Mouse (Mus musculus): ENCODE results near the gene Dpp8. TPM values are rescaled to one million over a fixed set of nuclear protein-coding genes. Genes with fewer than 3 reads are reported as not detected.
A peak's percentile ranks its signal among the peaks of the same experiment; 100 is the strongest.
"Not testable (repeated sequence)": the region's sequence is repeated elsewhere in the genome, so short reads cannot be mapped to it uniquely, and the experiment has no call there.

The Dpp8 gene
- polyA plus RNA-seq, 1 experiment from 2014 or later = 59.0 TPM

- Histone ChIP-seq H3K27me3 (peaks cover 18% of the 10 kb centered on the region), H3K9ac (replicated peaks) (no peak overlapping the region), H3K9me3 (no peaks in the 10 kb centered on the region), H3K4me1 (peaks cover 33% of the 10 kb centered on the region), H3K27ac (replicated peaks) (no peak overlapping the region), H3K4me3 (no peak overlapping the region), H3K4me2 (replicated peaks) (no peak overlapping the region), H3K36me3 (no peaks in the 10 kb centered on the region)
- ATAC-seq (ENCODE audit: low FRiP score, low read depth) = no peak
- WGBS = 90% methylated on average over 3 of the region's 3 CpGs
Measured at GRCm38 (mm10) chr9:65023447-65023846, 8.8 kb upstream of the Dpp8 start.

- Histone ChIP-seq H3K27ac (replicated peaks) (no peak overlapping the region), H3K4me3 (no peak overlapping the region), H3K36me3 (no peaks in the 10 kb centered on the region), H3K9me3 (no peaks in the 10 kb centered on the region), H3K27me3 (peaks cover 18% of the 10 kb centered on the region), H3K9ac (replicated peaks) (no peak overlapping the region), H3K4me1 (peaks cover 7% of the 10 kb centered on the region), H3K4me2 (replicated peaks) (no peak overlapping the region)
- ATAC-seq (ENCODE audit: low FRiP score, low read depth) = no peak
- 88% methylated on average over 7 of the region's 7 CpGs for whole genome bisulfite sequencing
Measured at GRCm38 (mm10) chr9:65027241-65027640, 5.0 kb upstream of the Dpp8 start.

GRCm38 (mm10) chr9:65028313-65028712 lies 3.9 kb upstream of the Dpp8 start:
- no peaks in the 10 kb centered on the region for H3K36me3 ChIP-seq
- H3K4me3 ChIP-seq = no peak overlapping the region
- WGBS = 87% methylated on average over 5 of the region's 5 CpGs
- peaks cover 10% of the 10 kb centered on the region for H3K27me3 ChIP-seq
- no peak for ATAC-seq (ENCODE audit: low FRiP score, low read depth)
- no peak overlapping the region for H3K27ac ChIP-seq (replicated peaks)
- peaks cover 8% of the 10 kb centered on the region for H3K4me1 ChIP-seq
- no peak overlapping the region for H3K4me2 ChIP-seq (replicated peaks)
- no peaks in the 10 kb centered on the region for H3K9me3 ChIP-seq
- no peak overlapping the region for H3K9ac ChIP-seq (replicated peaks)

- not testable (repeated sequence) for H3K4me2 ChIP-seq (replicated peaks); H3K4me3 ChIP-seq; H3K9ac ChIP-seq (replicated peaks); H3K36me3 ChIP-seq; H3K27me3 ChIP-seq; H3K27ac ChIP-seq (replicated peaks); ATAC-seq (ENCODE audit: low FRiP score, low read depth); H3K9me3 ChIP-seq
- peaks cover 14% of the 10 kb centered on the region for H3K4me1 ChIP-seq
- WGBS = 72% methylated on average over 5 of the region's 5 CpGs
Measured at GRCm38 (mm10) chr9:65031355-65031754, 859 bp upstream of the Dpp8 start.

- 36% methylated on average over 4 of the region's 4 CpGs for WGBS
- Histone ChIP-seq H3K27ac (replicated peaks) (no peak overlapping the region), H3K36me3 (peaks cover 6% of the 10 kb centered on the region; the same call in 1 of the 2 replicates), H3K4me1 (peaks cover 14% of the 10 kb centered on the region), H3K4me3 (peak overlapping the region; percentile 91), H3K4me2 (replicated peaks) (peak overlapping the region; percentile 17; the same call in 1 of the 2 replicates), H3K9me3 (no peaks in the 10 kb centered on the region), H3K27me3 (no peaks in the 10 kb centered on the region), H3K9ac (replicated peaks) (0 out of 2 replicates have a peak overlapping the region, but pooled peaks have one; percentile 94)
- no peak; the same call in 1 of the 2 replicates for ATAC-seq (ENCODE audit: low FRiP score, low read depth)
Measured at GRCm38 (mm10) chr9:65031894-65032268, 333 bp upstream of the Dpp8 start.

GRCm38 (mm10) chr9:65036456-65036855 lies 4.2 kb downstream of the Dpp8 start:
- Histone ChIP-seq H3K9ac (replicated peaks) (no peak overlapping the region), H3K9me3 (no peaks in the 10 kb centered on the region), H3K36me3 (peaks cover 49% of the 10 kb centered on the region), H3K4me3 (no peak overlapping the region), H3K4me2 (replicated peaks) (no peak overlapping the region), H3K27me3 (no peaks in the 10 kb centered on the region), H3K27ac (replicated peaks) (no peak overlapping the region), H3K4me1 (peaks cover 14% of the 10 kb centered on the region)
- WGBS = 80% methylated on average over 1 of the region's 1 CpGs
- no peak for ATAC-seq (ENCODE audit: low FRiP score, low read depth)

GRCm38 (mm10) chr9:65036861-65037260 lies 4.6 kb downstream of the Dpp8 start:
- Histone ChIP-seq H3K27me3 (no peaks in the 10 kb centered on the region), H3K9me3 (no peaks in the 10 kb centered on the region), H3K4me2 (replicated peaks) (no peak overlapping the region), H3K4me1 (peaks cover 13% of the 10 kb centered on the region), H3K4me3 (no peak overlapping the region), H3K27ac (replicated peaks) (no peak overlapping the region), H3K9ac (replicated peaks) (no peak overlapping the region), H3K36me3 (peaks cover 51% of the 10 kb centered on the region)
- ATAC-seq (ENCODE audit: low FRiP score, low read depth) = no peak
- 92% methylated on average over 8 of the region's 8 CpGs for WGBS

- H3K27ac ChIP-seq (replicated peaks) = no peak overlapping the region
- H3K4me3 ChIP-seq = no peak overlapping the region
- H3K4me1 ChIP-seq = no peaks in the 10 kb centered on the region
- no peak for ATAC-seq (ENCODE audit: low FRiP score, low read depth)
- WGBS = 95% methylated on average over 5 of the region's 5 CpGs
- no peak overlapping the region for H3K9ac ChIP-seq (replicated peaks)
- H3K36me3 ChIP-seq = peaks cover 83% of the 10 kb centered on the region
- H3K27me3 ChIP-seq = no peaks in the 10 kb centered on the region
- H3K9me3 ChIP-seq = no peaks in the 10 kb centered on the region
- H3K4me2 ChIP-seq (replicated peaks) = no peak overlapping the region
Measured at GRCm38 (mm10) chr9:65041430-65041829, 9.2 kb downstream of the Dpp8 start.

GRCm38 (mm10) chr9:65046993-65047392 lies 14.8 kb downstream of the Dpp8 start:
- ATAC-seq (ENCODE audit: low FRiP score, low read depth) = no peak
- Histone ChIP-seq H3K9ac (replicated peaks) (no peak overlapping the region), H3K4me2 (replicated peaks) (no peak overlapping the region), H3K27ac (replicated peaks) (no peak overlapping the region), H3K9me3 (no peaks in the 10 kb centered on the region), H3K27me3 (no peaks in the 10 kb centered on the region), H3K4me3 (no peak overlapping the region), H3K36me3 (peaks cover 88% of the 10 kb centered on the region), H3K4me1 (no peaks in the 10 kb centered on the region)
- WGBS = 91% methylated on average over 1 of the region's 1 CpGs

- Histone ChIP-seq H3K4me1 (no peaks in the 10 kb centered on the region), H3K9me3 (no peaks in the 10 kb centered on the region), H3K36me3 (peaks cover 88% of the 10 kb centered on the region), H3K4me3 (no peak overlapping the region), H3K27me3 (no peaks in the 10 kb centered on the region), H3K9ac (replicated peaks) (no peak overlapping the region), H3K27ac (replicated peaks) (no peak overlapping the region), H3K4me2 (replicated peaks) (no peak overlapping the region)
- no peak for ATAC-seq (ENCODE audit: low FRiP score, low read depth)
- WGBS = 91% methylated on average over 5 of the region's 5 CpGs
Measured at GRCm38 (mm10) chr9:65049422-65049821, 17.2 kb downstream of the Dpp8 start.

GRCm38 (mm10) chr9:65050981-65051380 lies 18.8 kb downstream of the Dpp8 start:
- no peak for ATAC-seq (ENCODE audit: low FRiP score, low read depth)
- no peak overlapping the region for H3K4me3 ChIP-seq
- no peak overlapping the region for H3K4me2 ChIP-seq (replicated peaks)
- H3K27me3 ChIP-seq = no peaks in the 10 kb centered on the region
- H3K27ac ChIP-seq (replicated peaks) = no peak overlapping the region
- no peak overlapping the region for H3K9ac ChIP-seq (replicated peaks)
- no peaks in the 10 kb centered on the region for H3K4me1 ChIP-seq
- 97% methylated on average over 3 of the region's 3 CpGs for WGBS
- no peaks in the 10 kb centered on the region for H3K9me3 ChIP-seq
- H3K36me3 ChIP-seq = peaks cover 88% of the 10 kb centered on the region

- peaks cover 78% of the 10 kb centered on the region for H3K36me3 ChIP-seq
- no peak overlapping the region for H3K9ac ChIP-seq (replicated peaks)
- no peak overlapping the region for H3K4me3 ChIP-seq
- WGBS = 92% methylated on average over 7 of the region's 7 CpGs
- no peak overlapping the region for H3K27ac ChIP-seq (replicated peaks)
- H3K27me3 ChIP-seq = no peaks in the 10 kb centered on the region
- no peaks in the 10 kb centered on the region for H3K4me1 ChIP-seq
- H3K4me2 ChIP-seq (replicated peaks) = no peak overlapping the region
- no peaks in the 10 kb centered on the region for H3K9me3 ChIP-seq
- no peak for ATAC-seq (ENCODE audit: low FRiP score, low read depth)
Measured at GRCm38 (mm10) chr9:65064251-65064650, 32.0 kb downstream of the Dpp8 start.

GRCm38 (mm10) chr9:65070587-65070986 lies 38.4 kb downstream of the Dpp8 start:
- WGBS = 91% methylated on average over 3 of the region's 3 CpGs
- Histone ChIP-seq H3K4me1 (no peaks in the 10 kb centered on the region), H3K9ac (replicated peaks) (no peak overlapping the region), H3K27ac (replicated peaks) (no peak overlapping the region), H3K36me3 (peaks cover 69% of the 10 kb centered on the region), H3K27me3 (no peaks in the 10 kb centered on the region), H3K4me2 (replicated peaks) (no peak overlapping the region), H3K9me3 (no peaks in the 10 kb centered on the region), H3K4me3 (no peak overlapping the region)
- ATAC-seq (ENCODE audit: low FRiP score, low read depth) = no peak
